Mouse (Mus musculus) layer of hippocampus, postnatal 10 days (tissue): ENCODE results near the gene Serpini1. TPM values are rescaled to one million over a fixed set of nuclear protein-coding genes. Genes with fewer than 3 reads are reported as not detected.

Source experiments
- DNase-seq, 2 experiments: peaks; one replicate each; pipeline ENCODE4 v3.0.0; 2021; ENCODE audit warnings: low spot score in 2 of 2
- long read RNA-seq: library from polyadenylated mRNA; stranded (forward); transcript quantifications from one replicate; pipeline ENCODE4 v2.0.0, GENCODE M21; 2023
- total RNA-seq, 2 experiments: library from RNA; stranded (reverse); gene quantifications; 2 replicates each; pipeline ENCODE4 v1.2.3; 2021

Serpini1 gene
- 100 to 1,000 TPM; 160 to 167 TPM for total RNA-seq
- long read RNA-seq, full-length matches to known transcripts = 137 of 161 reads
- long read RNA-seq, partial matches to known transcripts = 13 of 161 reads
- long read RNA-seq, other reads (novel, unspliced or antisense) = 11 of 161 reads

DNA sequence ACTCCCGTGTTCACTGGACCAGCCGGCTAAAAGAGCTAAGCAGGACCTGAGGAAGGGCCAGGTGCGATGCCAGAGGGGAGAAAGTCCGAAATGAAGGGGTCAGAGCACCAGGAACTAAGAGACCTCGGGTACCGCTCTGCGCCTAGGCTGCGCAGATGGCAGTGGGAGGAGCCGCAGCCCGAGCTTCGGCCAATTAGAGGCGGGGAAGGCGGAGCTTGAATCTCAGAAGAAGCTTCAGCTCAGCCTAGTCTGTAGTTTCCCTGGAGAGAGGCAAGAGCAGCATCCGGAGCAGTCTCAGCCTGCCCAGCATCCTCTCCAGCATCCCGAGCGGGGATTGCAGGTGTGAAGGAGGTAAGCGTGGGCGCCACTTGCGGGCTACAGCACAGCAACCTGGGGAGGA, at the start of gene Serpini1:
Gene Serpini1, plus strand, starts transcription at position 256 of the 400 bp plus-strand sequence.
- DNase-seq = peak; percentile 83 to 90

GRCm38 (mm10) chr3:75517631-75518250, 39.6 kb upstream of the Serpini1 start:
- DNase-seq = peak; percentile 64 to 65

- no peak for DNase-seq
These were observed 36.0 kb upstream of the Serpini1 start for GRCm38 (mm10) chr3:75521314-75521713.

DNA sequence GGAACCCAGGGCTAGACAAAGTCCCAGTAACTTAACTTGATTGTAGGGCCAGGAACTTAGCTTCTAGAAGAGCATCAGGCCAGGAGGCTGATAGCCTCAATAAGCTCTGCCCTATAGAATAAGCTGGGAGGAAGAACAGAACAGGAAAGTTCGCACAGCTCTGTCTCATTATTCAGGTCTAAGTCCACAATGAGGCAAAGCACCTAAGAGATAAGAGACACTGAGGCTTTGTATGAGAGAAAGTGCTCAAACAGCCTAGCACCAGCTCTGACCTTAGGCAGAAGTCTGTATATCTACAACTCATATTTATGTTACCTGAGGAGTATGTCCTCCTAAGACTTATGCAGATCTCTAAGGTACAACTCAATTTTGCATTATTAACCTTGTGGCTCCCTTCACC, 34.8 kb upstream of the Serpini1 start:
- DNase-seq = no peak

- DNase-seq = no peak
These were observed 26.3 kb upstream of the Serpini1 start for GRCm38 (mm10) chr3:75531074-75531473.

GRCm38 (mm10) chr3:75534045-75534834, 23.1 kb upstream of the Serpini1 start:
- no peak for DNase-seq

DNA sequence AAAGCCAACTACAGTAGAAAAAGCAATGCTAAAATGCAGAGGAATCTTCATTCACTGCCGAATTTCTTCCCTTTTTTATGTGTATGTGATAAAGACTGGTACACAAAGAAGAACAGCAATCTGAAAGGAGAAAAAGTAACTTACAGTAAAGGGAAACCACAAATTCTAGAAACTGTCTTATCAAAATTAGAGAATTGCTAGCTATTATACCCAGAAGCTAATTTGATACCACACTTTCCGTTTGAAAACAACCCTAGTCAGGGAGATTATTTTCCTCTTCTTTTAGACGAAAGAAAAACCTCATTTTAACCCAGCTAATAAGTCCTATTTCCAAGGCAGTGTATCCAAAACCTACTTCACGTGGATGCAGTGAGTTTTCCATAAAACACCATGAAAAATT, 16.1 kb upstream of the Serpini1 start:
- no peak for DNase-seq

- no peak for DNase-seq
These were observed 14.5 kb upstream of the Serpini1 start for GRCm38 (mm10) chr3:75542852-75543251.

DNA sequence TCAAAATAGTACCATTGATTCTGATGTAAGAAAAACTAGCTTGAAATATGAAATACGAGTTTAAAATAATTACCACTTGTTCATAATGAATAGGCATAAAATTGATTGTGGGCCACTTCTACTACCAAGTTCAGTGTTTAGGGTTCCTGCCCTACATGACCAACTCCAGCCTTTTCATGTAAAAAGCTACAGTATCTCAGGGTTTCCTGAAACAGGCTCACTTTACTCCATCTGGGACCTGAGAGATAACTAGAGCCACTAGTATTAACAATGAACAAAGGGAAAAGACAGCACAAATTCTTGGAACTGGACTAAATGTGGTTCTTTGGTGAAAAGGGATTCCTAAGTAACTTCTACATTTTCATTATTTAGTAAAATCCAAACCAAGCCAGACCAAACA, 13.1 kb upstream of the Serpini1 start:
- no peak for DNase-seq

DNA sequence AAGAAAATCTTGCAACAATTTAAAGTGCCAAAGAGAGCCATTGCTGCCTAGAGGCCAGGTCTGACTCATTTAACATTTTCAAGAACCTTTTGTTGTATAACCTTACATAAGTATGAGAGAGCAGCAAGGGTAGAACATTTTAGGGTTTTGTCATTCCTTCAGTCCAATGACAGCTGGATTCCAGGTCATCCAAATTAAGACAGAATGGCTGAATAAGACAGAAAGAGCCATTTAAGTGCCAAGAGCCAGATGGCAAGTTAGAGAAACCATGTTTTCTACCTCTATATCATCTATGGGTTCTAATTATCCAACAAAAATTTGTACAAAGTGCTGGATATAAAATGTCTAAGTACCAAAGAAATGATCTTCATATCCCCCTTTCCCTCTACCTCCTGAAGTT, 6.1 kb upstream of the Serpini1 start:
- no peak for DNase-seq

- DNase-seq = peak in 1 of 2 experiments; percentile 28
These were observed 1.1 kb upstream of the Serpini1 start for GRCm38 (mm10) chr3:75556121-75556694.

DNA sequence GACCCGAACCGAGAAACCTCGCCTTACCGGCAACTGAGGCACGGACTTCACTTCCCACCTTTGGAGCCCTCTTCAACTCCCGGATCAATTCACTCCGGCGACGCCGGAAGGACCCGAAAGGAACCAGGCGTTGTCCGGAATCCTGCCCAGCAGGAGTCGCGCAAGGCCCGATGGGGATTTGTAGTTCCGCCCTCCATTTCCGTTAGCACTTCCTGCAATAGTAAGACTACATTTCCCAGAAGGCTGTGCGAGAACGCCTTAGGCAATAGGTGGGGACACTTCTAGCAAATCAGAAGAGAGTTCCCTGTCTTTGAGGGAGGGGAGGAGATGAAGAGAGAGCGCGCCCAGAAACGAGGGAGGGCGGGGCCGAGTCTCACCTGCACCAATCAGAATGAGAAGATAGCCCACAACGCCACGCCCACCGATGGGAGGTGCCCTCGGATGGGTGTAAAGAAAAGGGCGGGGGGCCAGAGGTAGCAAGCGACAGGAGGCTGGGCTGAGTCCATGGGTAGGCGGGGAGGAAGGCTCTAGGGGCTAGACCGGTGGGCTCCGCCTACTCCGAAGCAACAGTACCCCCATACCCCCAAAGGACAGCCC, 554 bp upstream of the Serpini1 start, which contains the start of gene Pdcd10:
Gene Pdcd10, minus strand, starts transcription at position 162 of the 597 bp plus-strand sequence.
- DNase-seq = peak; percentile 99

GRCm38 (mm10) chr3:75574074-75574473, 16.7 kb downstream of the Serpini1 start:
- no peak for DNase-seq

DNA sequence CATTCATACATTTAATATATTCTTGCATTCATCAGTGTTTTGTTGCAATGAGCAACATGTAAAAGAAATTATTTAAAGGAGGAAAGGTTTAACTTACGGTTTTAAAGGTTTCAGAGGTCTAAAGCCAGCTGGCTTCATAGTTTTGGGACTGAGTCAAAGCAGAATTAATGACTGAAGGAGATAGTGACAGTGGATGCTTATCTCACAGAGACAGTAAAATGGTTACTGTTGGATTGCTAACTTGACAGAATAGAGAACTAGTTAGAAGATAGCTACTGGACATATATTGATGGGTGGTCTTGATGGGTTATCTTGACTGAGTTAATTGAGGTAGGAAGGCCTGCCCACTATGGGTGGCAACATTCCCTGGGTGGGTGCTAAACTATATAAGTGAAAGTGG, 18.2 kb downstream of the Serpini1 start:
- DNase-seq = no peak

GRCm38 (mm10) chr3:75579352-75579751, 22.0 kb downstream of the Serpini1 start:
- DNase-seq = peak in 1 of 2 experiments; percentile 24

DNA sequence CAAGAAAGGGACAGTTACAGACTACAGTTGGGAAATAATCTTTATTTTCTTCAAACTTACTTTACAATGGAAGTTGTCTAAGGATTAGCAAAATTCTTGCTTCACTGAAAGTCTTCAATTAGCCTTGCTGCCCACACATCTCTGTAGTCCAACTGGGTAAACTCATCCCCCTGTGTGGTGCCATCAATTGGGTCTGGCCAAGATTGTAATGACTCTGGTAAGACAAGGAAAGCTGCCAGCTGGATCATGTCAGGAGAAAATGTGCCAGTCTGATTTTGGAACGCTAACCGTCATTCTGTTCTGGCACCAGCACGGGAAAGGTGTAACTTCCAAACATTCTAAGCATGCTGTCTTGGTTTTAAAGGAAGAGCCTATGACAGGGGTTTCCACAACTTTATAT, 25.9 kb downstream of the Serpini1 start:
- DNase-seq = peak; percentile 22 to 28

GRCm38 (mm10) chr3:75584898-75585297, 27.6 kb downstream of the Serpini1 start:
- DNase-seq = no peak

DNA sequence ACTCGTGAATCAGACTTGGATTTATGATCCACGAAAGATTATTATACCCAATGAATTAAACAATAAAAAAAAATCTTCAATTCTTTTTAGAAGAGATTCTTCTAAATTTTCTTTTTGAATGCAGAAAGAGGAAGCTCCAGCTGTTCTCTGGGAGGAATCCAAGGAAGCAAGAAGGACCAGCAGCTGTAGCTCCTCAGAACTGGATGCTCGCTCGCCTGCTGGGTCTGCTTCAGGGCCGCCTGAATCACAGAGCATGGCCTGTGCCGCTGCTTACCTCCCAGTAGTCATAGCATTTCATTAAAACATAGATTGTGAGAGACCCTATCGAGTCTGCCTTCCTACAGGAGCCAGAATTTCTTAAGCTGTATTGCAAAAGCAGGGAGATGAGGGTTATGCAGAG, 53.7 kb downstream of the Serpini1 start:
- DNase-seq = no peak

DNA sequence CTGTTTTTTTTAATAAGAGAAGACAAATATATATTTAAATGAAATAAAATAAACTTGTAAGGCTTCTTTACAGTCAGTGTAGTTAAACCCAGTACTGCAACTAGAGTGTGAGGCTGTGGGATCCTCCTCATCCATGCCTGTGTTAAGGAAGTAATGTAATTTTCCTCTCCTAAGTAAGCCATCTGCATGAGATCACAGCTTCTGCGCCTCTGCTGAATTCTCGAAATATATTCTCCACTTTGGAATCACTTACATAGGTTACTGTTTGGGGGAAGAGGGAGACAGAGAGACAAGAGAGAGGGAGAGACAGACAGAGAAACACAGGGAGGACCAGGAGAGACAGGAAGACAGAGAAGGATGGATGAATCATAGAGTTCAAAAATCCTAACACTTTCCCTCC, 67.3 kb downstream of the Serpini1 start:
- DNase-seq = no peak

GRCm38 (mm10) chr3:75630988-75631615, 73.8 kb downstream of the Serpini1 start:
- no peak for DNase-seq

DNA sequence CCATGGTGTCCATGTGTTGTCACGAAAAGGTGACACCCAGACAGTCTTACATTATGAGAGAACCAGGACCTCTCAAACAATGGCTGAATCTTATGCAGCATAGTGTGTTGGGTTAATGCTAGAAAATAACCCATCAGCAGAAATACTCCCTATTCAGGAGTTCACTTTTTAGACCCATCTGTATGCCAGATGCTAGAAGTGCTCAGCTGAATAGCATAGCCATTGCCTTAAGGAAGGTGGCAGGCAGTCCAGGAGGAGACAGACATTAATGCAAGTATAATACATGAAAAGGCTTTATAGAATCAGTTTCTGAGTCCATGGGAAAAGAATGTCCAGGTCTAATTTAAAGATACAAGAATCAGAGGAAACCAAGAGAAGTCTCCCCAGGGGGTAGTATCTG, 75.9 kb downstream of the Serpini1 start:
- DNase-seq = no peak
